Mouse (Mus musculus) heart, adult 18-20 months (tissue): ENCODE measurements at regions not wholly inside any gene's neighbourhood (a gene's known extent, or its start where the extent isn't known, plus 50 kb on each side); places are given as distances from the start of the nearest gene placed in this dataset.

Experiments
- DNase-seq, 2 experiments: peaks; one replicate each; pipeline ENCODE4 v3.0.0; 2021 to 2022; ENCODE audit warnings: mixed read lengths in 1 of 2

- no peak for DNase-seq
Observed at GRCm38 (mm10) chr16:80502559-80502958, 697.9 kb upstream of the Ncam2 start.

GRCm38 (mm10) chr16:80503276-80503675, 697.2 kb upstream of the Ncam2 start:
- no peak for DNase-seq

DNA sequence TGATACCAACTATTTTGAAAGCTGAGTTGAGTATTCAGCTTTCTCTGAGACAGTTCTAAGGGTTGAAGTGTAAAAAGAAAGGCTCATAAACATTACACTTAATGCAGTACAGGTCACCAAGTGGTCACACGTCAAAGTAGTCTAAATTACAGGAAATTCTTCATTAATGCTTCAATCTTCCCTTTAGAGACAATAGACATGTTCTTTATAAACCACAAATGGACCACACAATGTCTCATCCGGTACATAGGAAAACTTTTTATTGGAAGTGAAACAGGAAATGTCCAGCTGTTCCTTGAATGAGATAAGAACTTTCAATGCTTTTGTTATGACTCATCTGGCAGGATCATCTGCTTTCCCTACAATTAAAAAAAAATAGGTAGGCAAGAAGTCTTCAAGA, 687.8 kb upstream of the Ncam2 start:
- DNase-seq = peak in 1 of 2 experiments; percentile 12

DNA sequence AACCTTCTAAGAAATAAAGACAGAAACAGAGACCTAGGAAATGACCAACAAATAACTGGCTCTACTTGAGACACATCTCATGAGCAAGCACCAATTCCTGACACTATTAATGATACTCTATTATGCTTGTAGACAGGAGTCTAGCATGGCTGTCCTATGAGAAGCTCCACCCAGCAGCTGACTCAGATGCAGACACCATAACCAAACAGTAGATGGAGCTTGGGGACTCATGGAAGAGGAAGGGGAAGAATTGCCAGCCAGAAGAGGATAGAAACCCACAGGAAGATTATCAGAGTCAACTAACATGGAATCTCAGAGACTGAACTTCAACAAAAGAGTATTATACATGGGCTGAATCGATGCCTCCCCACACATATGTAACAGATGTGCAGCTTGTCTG, 662.5 kb upstream of the Ncam2 start:
- peak in 1 of 2 experiments; percentile 2 for DNase-seq

- DNase-seq = no peak
Observed at GRCm38 (mm10) chr16:80546598-80546997, 653.9 kb upstream of the Ncam2 start.

DNA sequence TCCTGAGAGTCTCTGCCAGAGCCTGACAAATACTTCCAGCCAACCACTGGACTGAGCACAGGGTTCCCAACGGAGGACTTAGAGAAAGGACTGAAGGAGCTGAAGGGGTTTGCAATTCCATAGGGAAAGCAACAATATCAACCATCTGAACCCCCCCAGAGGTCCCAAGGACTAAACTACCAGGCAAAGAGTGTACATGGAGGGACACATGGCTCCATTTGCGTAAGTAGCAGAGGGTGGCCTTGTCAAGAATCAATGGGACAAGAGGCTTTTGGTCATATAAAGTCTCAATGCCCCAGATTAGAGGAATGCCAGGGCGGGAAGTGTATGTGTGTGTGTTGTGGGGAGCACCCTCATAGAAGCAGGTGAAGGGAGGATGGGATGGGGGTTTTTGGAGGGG, 633.4 kb upstream of the Ncam2 start:
- no peak for DNase-seq

GRCm38 (mm10) chr16:80587278-80587677, 613.2 kb upstream of the Ncam2 start:
- peak; percentile 3 to 50 for DNase-seq

DNA sequence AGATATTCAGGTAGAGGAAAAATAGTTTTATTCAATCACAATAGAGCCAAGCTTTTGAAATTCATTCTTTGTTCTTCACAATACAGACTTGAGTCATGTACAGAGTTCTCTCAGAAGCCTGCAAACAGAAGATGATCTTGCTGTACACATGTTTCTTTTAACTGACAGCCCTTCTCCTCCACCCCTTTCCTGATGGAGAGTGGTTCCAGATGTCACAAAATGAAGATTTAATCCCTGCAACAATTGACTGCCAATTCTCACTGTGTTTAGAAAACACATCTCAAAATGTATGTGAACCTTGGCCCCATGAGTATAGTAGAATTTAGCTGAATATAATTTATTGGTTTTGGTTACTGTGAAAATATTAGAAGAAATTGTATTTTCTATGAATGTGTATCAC, 596.6 kb upstream of the Ncam2 start:
- no peak for DNase-seq
